Mouse (Mus musculus) liver, embryonic 13.5 days (tissue): ENCODE data around the gene Ak8. TPM values are rescaled to one million over a fixed set of nuclear protein-coding genes. Genes with fewer than 3 reads are reported as not detected.
A peak's percentile ranks its signal among the peaks of the same experiment; 100 is the strongest.

Experiments used
- ATAC-seq: fragments of 200-750 bp; cut with Nextera tagmentation; 2 replicates; pipeline ENCODE4 v1.8.0; 2017; ENCODE audit warnings: low read depth, mild to moderate bottlenecking, moderate number of reproducible peaks, moderate library complexity
- DNase-seq: peaks from one replicate; pipeline ENCODE4 v3.0.0; 2022
- H3K27ac ChIP-seq: fragments of 300-500 bp; sonication (generic); 2 replicates; pipeline ENCODE4 v1.5.1; 2015; ENCODE audit warnings: moderate library complexity, mild to moderate bottlenecking, inconsistent platforms
- H3K27me3 ChIP-seq: fragments of 300-500 bp; sonication (generic); 2 replicates; pipeline ENCODE4 v1.6.1; 2015; ENCODE audit warnings: mild to moderate bottlenecking, inconsistent platforms
- H3K36me3 ChIP-seq: fragments of 300-500 bp; sonication (generic); 2 replicates; pipeline ENCODE4 v1.6.1; 2015; ENCODE audit warnings: mild to moderate bottlenecking, inconsistent platforms
- H3K4me1 ChIP-seq: fragments of 300-500 bp; sonication (generic); replicated peaks from 2 replicates; pipeline ENCODE4 v1.6.1; 2015; ENCODE audit warnings: inconsistent platforms
- H3K4me2 ChIP-seq: fragments of 300-500 bp; sonication (generic); 2 replicates; pipeline ENCODE4 v1.6.1; 2015; ENCODE audit warnings: inconsistent platforms, mild to moderate bottlenecking, moderate library complexity
- H3K4me3 ChIP-seq: fragments of 300-500 bp; sonication (generic); replicated peaks from 2 replicates; pipeline ENCODE4 v1.5.1; 2015; ENCODE audit warnings: mild to moderate bottlenecking, inconsistent platforms
- H3K9ac ChIP-seq: fragments of 300-500 bp; sonication (generic); 2 replicates; pipeline ENCODE4 v1.6.1; 2015; ENCODE audit warnings: mild to moderate bottlenecking, inconsistent platforms
- H3K9me3 ChIP-seq: fragments of 300-500 bp; sonication (generic); replicated peaks from 2 replicates; pipeline ENCODE4 v1.6.1; 2016; ENCODE audit warnings: inconsistent platforms
- WGBS: fragments of 180-500 bp; shearing (Covaris S2); methylation state at CpG from one replicate; pipeline ENCODE4 v1.1.7; 2015; ENCODE audit not compliant: insufficient replicate concordance; 5-methylcytosine and 5-hydroxymethylcytosine counted together
- polyA plus RNA-seq: library from polyadenylated mRNA; unstranded; fragments of >200 nt; fragmentation: Nextera tagmentation; extraction: Ambion mirVana; gene quantifications from 2 replicates; pipeline ENCODE4 v1.2.1, GENCODE M21; 2015

Ak8 gene
- polyA plus RNA-seq, 1 experiment from 2014 or later: 0.16 TPM

DNA sequence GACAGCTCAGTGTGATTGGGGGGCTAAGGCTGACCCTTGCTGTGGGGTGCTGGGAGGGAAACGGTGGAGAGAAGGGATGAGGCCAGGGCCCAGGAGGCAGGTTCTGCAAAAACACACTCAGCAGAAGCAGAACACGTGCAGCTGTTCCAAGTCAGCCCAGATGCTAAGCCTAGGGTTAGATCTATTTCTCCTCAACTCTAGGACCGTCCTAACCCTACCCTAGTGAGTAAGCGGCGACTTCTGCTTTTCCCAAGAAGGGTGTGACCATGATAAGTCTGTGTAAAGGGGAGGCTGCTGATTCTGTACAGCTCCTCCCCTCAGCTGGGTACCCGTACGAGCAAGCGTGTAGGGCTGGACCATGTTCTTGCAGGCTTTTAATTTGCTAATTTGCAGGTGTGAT, 96.3 kb downstream of the Ak8 start:
- 21% methylated on average over 8 of the region's 8 CpGs for WGBS
- ATAC-seq (no peak), DNase-seq (no peak)
- H3K9me3 ChIP-seq: no peaks in the 10 kb centered on the region
- no peak overlapping the region for H3K9ac ChIP-seq
- H3K27ac ChIP-seq: no peak overlapping the region
- no peak overlapping the region for H3K4me2 ChIP-seq
- H3K27me3 ChIP-seq: no peaks in the 10 kb centered on the region
- 0 out of 2 replicates have a peak, but pooled peaks cover 7% of the 10 kb centered on the region for H3K4me1 ChIP-seq
- no peaks in the 10 kb centered on the region for H3K36me3 ChIP-seq
- no peak overlapping the region for H3K4me3 ChIP-seq

DNA sequence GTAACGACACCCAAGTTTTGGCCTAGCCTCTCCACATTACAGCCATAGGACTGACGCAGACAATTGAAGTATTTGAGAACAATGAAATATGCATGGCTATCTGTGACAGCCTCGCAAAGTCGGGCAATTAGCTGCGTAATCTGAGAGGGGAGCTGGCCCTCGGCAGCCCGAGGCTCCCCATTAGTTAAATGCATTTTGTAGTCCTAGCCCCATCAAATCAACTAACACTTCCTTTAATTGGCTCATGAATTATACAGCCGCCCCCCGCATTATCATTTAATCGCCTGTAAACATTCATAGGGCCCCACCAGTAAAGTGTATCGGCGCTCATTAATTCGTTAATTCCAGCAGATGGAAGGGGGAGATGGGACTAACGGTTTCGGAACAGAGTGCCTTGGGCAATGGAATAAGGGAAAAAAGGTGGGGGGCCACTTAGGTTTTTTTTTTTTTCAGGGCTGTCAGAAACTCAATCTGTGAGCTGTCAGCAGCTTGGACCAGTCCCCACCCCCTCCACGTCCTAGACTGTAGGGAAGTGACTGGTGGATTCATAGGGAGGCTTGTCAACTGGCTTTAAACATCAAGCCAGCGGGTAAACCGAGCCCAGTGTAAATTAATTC, 97.6 kb downstream of the Ak8 start:
- ATAC-seq (no peak), DNase-seq (no peak)
- Histone ChIP-seq H3K4me2 (no peak overlapping the region), H3K27ac (no peak overlapping the region), H3K36me3 (no peaks in the 10 kb centered on the region), H3K4me3 (no peak overlapping the region), H3K4me1 (0 out of 2 replicates have a peak, but pooled peaks cover 4% of the 10 kb centered on the region), H3K9ac (no peak overlapping the region), H3K27me3 (no peaks in the 10 kb centered on the region), H3K9me3 (no peaks in the 10 kb centered on the region)
- 61% methylated on average over 18 of the region's 18 CpGs for WGBS

DNA sequence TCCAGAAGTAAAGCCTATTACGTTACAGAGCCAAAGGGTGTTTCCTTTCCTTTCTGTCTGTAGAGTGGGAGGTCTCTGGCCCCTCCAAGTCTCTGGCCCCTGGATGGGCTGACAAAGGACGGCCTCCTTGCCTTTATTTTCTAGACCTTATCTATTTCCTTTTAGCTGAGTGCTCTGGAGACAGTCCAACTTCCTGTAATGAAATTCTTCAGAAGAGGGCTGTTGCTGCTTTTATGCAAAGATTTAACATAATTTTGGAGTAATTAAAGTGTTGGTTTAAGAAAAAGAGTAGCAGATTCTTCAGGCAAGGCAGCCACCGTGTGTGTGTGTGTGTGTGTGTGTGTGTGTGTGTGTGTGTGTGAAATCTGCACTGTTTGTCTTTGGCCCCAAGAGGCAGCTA, 98.4 kb downstream of the Ak8 start:
- WGBS: 26% methylated on average over 3 of the region's 3 CpGs
- ATAC-seq: no peak
- H3K36me3 ChIP-seq: no peaks in the 10 kb centered on the region
- H3K4me1 ChIP-seq: 0 out of 2 replicates have a peak, but pooled peaks cover 3% of the 10 kb centered on the region
- H3K9ac ChIP-seq: no peak overlapping the region
- no peaks in the 10 kb centered on the region for H3K9me3 ChIP-seq
- H3K27me3 ChIP-seq: no peaks in the 10 kb centered on the region
- DNase-seq: no peak
- H3K4me3 ChIP-seq: no peak overlapping the region
- H3K4me2 ChIP-seq: no peak overlapping the region
- H3K27ac ChIP-seq: no peak overlapping the region

DNA sequence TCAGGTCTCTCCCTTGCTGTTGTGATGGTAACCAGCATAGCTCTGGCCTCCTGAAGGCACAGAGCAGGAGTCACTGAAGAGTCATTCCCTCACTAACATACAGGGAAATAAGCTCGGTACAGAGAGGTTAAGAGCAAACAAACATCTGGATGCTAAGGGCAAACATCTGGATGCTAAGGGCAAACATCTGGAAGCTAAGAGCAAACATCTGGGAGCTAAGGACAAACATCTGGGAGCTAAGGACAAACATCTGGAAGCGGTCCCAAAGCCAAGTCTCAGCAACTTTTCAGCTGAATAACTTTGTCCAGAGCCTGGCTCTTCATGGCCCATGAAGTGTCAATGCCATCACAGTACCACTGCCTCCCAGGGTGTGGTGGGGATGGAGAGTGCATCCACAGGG, 99.6 kb downstream of the Ak8 start:
- Histone ChIP-seq H3K9me3 (no peaks in the 10 kb centered on the region), H3K4me3 (no peak overlapping the region), H3K9ac (no peak overlapping the region), H3K36me3 (no peaks in the 10 kb centered on the region), H3K4me2 (no peak overlapping the region), H3K27me3 (no peaks in the 10 kb centered on the region), H3K4me1 (0 out of 2 replicates have a peak, but pooled peaks cover 3% of the 10 kb centered on the region), H3K27ac (no peak overlapping the region)
- WGBS: 51% methylated on average over 2 of the region's 2 CpGs
- no peak for DNase-seq
- ATAC-seq: no peak

DNA sequence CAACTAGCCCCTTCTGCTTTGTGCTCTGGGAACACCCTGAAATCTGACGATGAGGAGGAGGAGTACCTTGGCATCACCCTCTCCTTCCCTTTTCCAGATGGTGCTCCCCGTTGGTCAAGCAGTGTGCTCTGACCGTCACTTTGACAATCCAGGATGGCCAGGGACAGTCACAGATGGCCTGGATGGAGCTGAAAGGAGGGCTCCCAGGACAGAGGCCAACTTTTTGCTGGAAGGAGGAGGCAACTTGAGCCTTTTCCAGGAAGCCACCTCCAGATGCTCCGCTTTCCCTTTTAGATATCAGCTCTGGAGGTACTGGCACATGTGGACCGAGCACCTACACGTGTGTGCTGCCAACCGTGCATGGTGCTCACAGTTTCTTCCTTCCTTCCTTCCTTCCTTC, 103.4 kb downstream of the Ak8 start:
- Histone ChIP-seq H3K27ac (no peak overlapping the region), H3K4me2 (no peak overlapping the region), H3K9ac (no peak overlapping the region), H3K27me3 (no peaks in the 10 kb centered on the region), H3K9me3 (no peaks in the 10 kb centered on the region), H3K4me1 (no peaks in the 10 kb centered on the region), H3K4me3 (no peak overlapping the region), H3K36me3 (no peaks in the 10 kb centered on the region)
- ATAC-seq: no peak
- DNase-seq: no peak
- WGBS: 63% methylated on average over 7 of the region's 7 CpGs

DNA sequence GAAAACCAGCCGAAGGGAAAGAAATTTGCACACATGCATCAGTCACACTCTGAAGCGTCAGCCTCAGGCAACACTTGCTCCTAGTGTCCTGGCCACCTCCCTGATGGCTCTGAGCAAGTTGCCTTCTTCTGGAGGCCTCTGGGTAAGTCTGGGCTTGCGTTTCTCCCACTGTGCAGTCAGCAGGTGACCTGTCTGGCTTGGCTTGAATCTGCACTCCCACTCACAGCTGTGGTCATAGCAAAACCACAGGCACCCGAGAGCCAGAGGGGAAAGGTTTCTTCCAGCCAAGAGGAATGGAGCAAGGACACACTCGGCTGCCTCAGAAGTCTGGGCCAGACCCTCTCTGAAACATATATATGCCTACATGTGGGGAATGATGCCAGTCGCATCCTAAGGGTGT, 108.9 kb downstream of the Ak8 start:
- no peak for DNase-seq
- H3K9me3 ChIP-seq: no peaks in the 10 kb centered on the region
- 45% methylated on average over 6 of the region's 6 CpGs for WGBS
- H3K27ac ChIP-seq: no peak overlapping the region
- H3K4me3 ChIP-seq: no peak overlapping the region
- no peaks in the 10 kb centered on the region for H3K27me3 ChIP-seq
- no peak for ATAC-seq
- H3K9ac ChIP-seq: no peak overlapping the region
- no peaks in the 10 kb centered on the region for H3K4me1 ChIP-seq
- no peak overlapping the region for H3K4me2 ChIP-seq
- H3K36me3 ChIP-seq: no peaks in the 10 kb centered on the region

DNA sequence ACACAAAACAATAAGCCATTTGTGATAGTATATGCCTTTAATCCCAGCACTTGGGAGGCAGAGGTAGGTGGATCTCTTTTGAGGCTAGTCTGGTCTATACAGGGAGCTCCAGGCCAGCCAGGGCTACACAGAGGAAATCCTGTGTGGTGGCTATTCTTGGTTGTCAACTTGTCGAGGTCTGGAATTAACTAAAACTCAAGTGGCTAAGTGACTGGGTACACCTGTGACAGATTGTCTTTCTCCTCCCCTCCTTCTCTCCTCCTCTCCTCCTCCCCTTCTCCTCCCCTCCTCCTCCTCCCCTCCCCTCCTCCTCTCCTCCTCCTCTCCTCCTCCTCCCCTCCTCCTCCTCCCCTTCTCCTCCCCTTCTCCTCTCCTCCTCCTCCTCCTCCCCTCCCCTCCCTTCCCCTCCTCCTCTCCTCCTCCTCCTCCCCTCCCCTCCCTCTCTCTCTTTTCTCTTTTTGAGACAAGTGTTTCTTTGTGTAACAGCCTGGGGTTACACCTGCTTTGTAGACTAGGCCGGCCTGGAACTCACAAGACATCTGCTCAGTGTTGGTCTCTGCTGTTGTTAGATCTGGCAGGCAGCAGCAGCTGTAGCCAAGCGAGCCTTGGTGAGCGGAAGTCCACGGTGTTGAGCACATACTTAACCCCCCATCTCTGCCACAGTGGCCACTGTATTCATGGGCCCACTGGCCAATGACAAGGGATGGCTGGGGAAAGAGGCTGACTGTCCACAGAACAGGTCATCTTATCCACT, 110.5 kb downstream of the Ak8 start:
- H3K4me3 ChIP-seq: no peak overlapping the region
- H3K9ac ChIP-seq: no peak overlapping the region
- no peak for ATAC-seq
- H3K9me3 ChIP-seq: no peaks in the 10 kb centered on the region
- no peak for DNase-seq
- 49% methylated on average over 5 of the region's 5 CpGs for WGBS
- no peak overlapping the region for H3K27ac ChIP-seq
- H3K4me1 ChIP-seq: no peaks in the 10 kb centered on the region
- H3K36me3 ChIP-seq: no peaks in the 10 kb centered on the region
- no peak overlapping the region for H3K4me2 ChIP-seq
- no peaks in the 10 kb centered on the region for H3K27me3 ChIP-seq

DNA sequence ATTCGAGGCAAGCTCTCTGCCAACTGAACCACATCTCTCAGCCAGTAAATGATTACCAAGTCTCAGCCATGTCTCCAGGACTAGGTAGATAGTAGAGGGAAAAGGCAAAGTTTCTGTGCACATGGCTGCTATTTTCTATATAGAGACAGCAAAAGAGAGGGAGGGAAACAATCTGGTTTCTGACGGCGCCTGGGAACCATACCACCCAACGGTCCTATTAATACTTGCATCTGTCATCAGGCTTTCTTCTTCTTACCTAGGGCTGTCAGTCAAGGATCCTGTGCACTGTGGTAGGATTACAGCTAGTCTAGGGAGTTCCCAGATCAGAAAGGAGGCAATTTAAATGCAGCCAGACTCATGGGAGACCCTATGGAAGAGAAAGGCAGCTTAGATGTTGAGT, 118.9 kb downstream of the Ak8 start:
- WGBS: 66% methylated on average over 4 of the region's 4 CpGs
- Histone ChIP-seq H3K27me3 (no peaks in the 10 kb centered on the region), H3K4me1 (no peaks in the 10 kb centered on the region), H3K4me2 (no peak overlapping the region), H3K27ac (no peak overlapping the region), H3K4me3 (no peak overlapping the region), H3K9me3 (no peaks in the 10 kb centered on the region), H3K9ac (no peak overlapping the region), H3K36me3 (peaks cover 14% of the 10 kb centered on the region)
- no peak for ATAC-seq
- no peak for DNase-seq

DNA sequence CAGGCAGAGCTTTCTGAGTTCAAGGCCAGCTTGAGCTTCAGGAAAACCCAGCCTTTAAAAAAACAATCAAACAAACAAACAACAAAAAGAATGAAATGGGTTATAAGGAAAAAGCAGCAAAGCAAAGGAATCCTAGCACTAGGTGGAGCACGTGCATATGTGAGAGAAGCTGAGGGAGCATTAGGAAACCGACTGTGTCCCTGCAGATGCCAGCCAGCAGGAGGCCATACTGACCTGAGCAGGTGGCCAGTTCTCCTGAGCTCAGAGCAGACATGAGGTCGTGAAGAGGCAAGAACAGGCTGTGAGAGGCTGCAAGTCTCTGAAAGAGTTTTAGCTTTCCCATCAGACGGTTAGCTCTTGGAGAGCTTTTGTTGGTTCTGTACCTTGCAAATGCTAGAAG, 129.3 kb downstream of the Ak8 start:
- H3K4me1 ChIP-seq: peaks cover 8% of the 10 kb centered on the region; the same call in 1 of the 2 replicates
- ATAC-seq (no peak), DNase-seq (no peak)
- H3K27ac ChIP-seq: no peak overlapping the region
- H3K36me3 ChIP-seq: peaks cover 97% of the 10 kb centered on the region
- H3K4me2 ChIP-seq: no peak overlapping the region
- H3K27me3 ChIP-seq: no peaks in the 10 kb centered on the region
- no peaks in the 10 kb centered on the region for H3K9me3 ChIP-seq
- H3K9ac ChIP-seq: no peak overlapping the region
- H3K4me3 ChIP-seq: no peak overlapping the region
- 51% methylated on average over 4 of the region's 4 CpGs for WGBS

DNA sequence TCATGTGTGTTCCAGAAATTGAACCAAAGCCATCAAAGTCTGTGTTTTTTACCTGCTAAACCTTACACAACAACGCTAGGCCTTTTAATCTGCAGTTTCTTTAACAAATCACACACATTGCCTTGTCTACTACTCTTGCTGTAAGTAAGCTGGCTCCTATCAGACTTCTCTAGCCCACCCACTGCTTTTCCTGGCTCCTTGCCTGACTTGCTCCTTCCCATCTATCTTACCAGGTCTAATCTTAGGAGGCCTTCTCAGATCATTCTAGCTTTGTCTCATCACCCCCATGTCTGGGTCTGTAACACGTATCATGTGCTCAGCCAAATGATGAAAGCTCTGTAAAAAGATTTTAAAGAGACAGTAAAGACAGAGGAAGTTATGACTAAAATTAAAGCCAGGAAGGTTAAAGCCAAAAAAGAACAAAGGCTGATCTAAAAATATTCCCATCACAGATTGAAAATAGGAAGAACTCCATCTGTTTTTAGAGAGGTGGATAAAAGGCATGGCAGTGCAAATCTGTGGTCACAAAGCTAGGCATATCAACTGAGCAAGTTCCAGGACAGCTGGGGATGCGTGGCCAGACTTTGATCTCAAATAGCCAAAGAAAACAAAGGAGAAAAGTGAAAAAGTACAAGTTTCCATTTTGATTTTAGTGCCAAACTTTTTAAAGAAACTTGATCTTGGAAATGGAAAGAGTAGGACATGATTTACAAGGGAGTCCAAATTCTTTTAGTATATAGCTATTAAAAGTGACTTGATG, 136.4 kb downstream of the Ak8 start:
- Histone ChIP-seq H3K36me3 (peaks cover 42% of the 10 kb centered on the region), H3K4me3 (no peak overlapping the region), H3K4me1 (peaks cover 40% of the 10 kb centered on the region), H3K9me3 (no peaks in the 10 kb centered on the region), H3K27ac (no peak overlapping the region), H3K4me2 (no peak overlapping the region), H3K9ac (no peak overlapping the region), H3K27me3 (no peaks in the 10 kb centered on the region)
- DNase-seq (no peak), ATAC-seq (no peak)
- 69% methylated on average over 3 of the region's 3 CpGs for WGBS

DNA sequence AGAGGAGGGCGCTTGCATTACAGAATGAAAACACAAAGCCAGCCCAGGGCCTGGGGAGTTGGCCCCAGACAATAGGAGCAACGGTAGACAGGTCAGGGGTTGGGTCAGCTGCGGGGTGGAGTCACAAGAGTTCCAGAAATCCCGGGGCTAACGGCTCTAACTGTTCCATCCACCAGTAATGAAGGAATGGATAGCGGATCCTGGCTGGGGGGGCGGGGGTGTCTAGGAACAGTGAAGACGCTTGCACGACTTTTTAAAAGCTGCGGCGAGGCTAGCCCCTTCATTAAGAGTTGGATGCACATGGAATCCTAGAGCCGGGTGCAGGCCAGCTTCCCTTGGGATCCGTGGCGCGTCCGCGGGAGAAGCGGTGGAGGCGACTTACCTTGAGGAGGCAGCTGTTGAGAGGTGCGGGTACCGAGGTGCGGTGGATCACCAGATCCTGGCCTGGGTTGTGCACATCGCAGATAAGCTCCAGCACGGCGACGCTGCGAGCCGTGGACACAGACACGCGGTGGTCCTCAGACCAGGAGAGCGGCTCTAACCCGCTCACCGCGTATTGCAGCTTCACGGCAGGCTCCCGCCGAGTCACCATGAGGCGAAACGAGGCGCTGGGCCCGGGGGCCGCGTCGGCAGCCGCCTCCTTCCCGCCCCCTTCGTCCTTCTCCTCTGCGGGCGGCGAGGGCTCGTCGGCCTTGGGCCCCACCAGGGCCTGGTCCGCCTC, 139.7 kb downstream of the Ak8 start:
- Histone ChIP-seq H3K4me1 (peaks cover 58% of the 10 kb centered on the region), H3K27ac (peak overlapping the region; percentile 85), H3K36me3 (peaks cover 13% of the 10 kb centered on the region), H3K4me2 (peak overlapping the region; percentile 97), H3K27me3 (no peaks in the 10 kb centered on the region), H3K9ac (peak overlapping the region; percentile 96), H3K4me3 (peak overlapping the region; percentile 96), H3K9me3 (no peaks in the 10 kb centered on the region)
- DNase-seq: peak; percentile 9
- peak; percentile 64 for ATAC-seq
- WGBS: under 1% methylated on average over 53 of the region's 53 CpGs
